Mouse (Mus musculus) kidney, postnatal 25 days (tissue): Measurements from ENCODE around the gene Cryzl2.
A peak's percentile ranks its signal among the peaks of the same experiment; 100 is the strongest.

Experiments used
- DNase-seq, 2 experiments: peaks; one replicate each; pipeline ENCODE4 v3.0.0; 2021; ENCODE audit warnings: mixed read lengths in 2 of 2

Cryzl2 gene

GRCm38 (mm10) chr1:157480090-157480489 is 21.7 kb downstream of the Cryzl2 start:
- DNase-seq, result no peak

- DNase-seq, result no peak
Observed at GRCm38 (mm10) chr1:157480901-157481300, 22.5 kb downstream of the Cryzl2 start.

GRCm38 (mm10) chr1:157481666-157482065 is 23.3 kb downstream of the Cryzl2 start:
- DNase-seq, result no peak

GRCm38 (mm10) chr1:157484161-157484560 is 25.8 kb downstream of the Cryzl2 start:
- no peak for DNase-seq

GRCm38 (mm10) chr1:157500657-157501056 is 42.3 kb downstream of the Cryzl2 start:
- no peak for DNase-seq

- DNase-seq, result no peak
Observed at GRCm38 (mm10) chr1:157501352-157501945, 43.1 kb downstream of the Cryzl2 start.

- no peak for DNase-seq
Observed at GRCm38 (mm10) chr1:157503071-157503470, 44.7 kb downstream of the Cryzl2 start.

GRCm38 (mm10) chr1:157506522-157506921 is 48.1 kb downstream of the Cryzl2 start, which contains the start of gene Sec16b:
Gene Sec16b, plus strand, starts transcription at chr1:157506728.
- DNase-seq, result no peak

- DNase-seq, result peak; percentile 19 to 45
Observed at GRCm38 (mm10) chr1:157506995-157507595, 48.7 kb downstream of the Cryzl2 start.

GRCm38 (mm10) chr1:157507814-157508213 is 49.4 kb downstream of the Cryzl2 start:
- DNase-seq, result peak in 1 of 2 experiments; percentile 44

- no peak for DNase-seq
Observed at GRCm38 (mm10) chr1:157512690-157513448, 54.5 kb downstream of the Cryzl2 start.

GRCm38 (mm10) chr1:157513559-157513958 is 55.2 kb downstream of the Cryzl2 start:
- DNase-seq, result no peak

GRCm38 (mm10) chr1:157514298-157514697 is 55.9 kb downstream of the Cryzl2 start:
- DNase-seq, result no peak

- DNase-seq, result no peak
Observed at GRCm38 (mm10) chr1:157516838-157517808, 58.7 kb downstream of the Cryzl2 start.

GRCm38 (mm10) chr1:157518111-157518523 is 59.7 kb downstream of the Cryzl2 start:
- peak; percentile 82 to 84 for DNase-seq

- no peak for DNase-seq
Observed at GRCm38 (mm10) chr1:157519396-157519795, 61.0 kb downstream of the Cryzl2 start.

GRCm38 (mm10) chr1:157522322-157522721 is 63.9 kb downstream of the Cryzl2 start:
- DNase-seq, result no peak

- no peak for DNase-seq
Observed at GRCm38 (mm10) chr1:157524775-157525174, 66.4 kb downstream of the Cryzl2 start.

- DNase-seq, result peak; percentile 36 to 57
Observed at GRCm38 (mm10) chr1:157525692-157526354, 67.4 kb downstream of the Cryzl2 start.

GRCm38 (mm10) chr1:157526625-157527024 is 68.2 kb downstream of the Cryzl2 start:
- no peak for DNase-seq

GRCm38 (mm10) chr1:157532826-157533460 is 74.6 kb downstream of the Cryzl2 start:
- DNase-seq, result no peak

- DNase-seq, result no peak
Observed at GRCm38 (mm10) chr1:157535571-157535970, 77.2 kb downstream of the Cryzl2 start.
